Comparison of ENCODE assay signal across 8 mouse cellular contexts in genomic region chr2:33543429-33544202, GRCm38 (mm10).
DNase-seq lines count a peak whose midpoint lies in the region; ATAC-seq and TF ChIP-seq lines count a peak whose summit lies in the region.

No protein-coding gene starts in this region.

- no peak for TF ChIP-seq CTCF in intestine, postnatal 0 days (IDR thresholded peaks at IDR 0.05; ENCODE audit: low read depth)

- peak overlapping the region; percentile 73 for H3K4me2 ChIP-seq in heart, embryonic 11.5 days
- peak overlapping the region; percentile 87 for H3K4me2 ChIP-seq in forebrain, embryonic 12.5 days
- H3K4me2 ChIP-seq in intestine, postnatal 0 days (replicated peaks; ENCODE audit: low read depth): peak overlapping the region; percentile 70
- H3K4me2 ChIP-seq in limb, embryonic 15.5 days: peak overlapping the region; percentile 90

- intact Hi-C loops in heart, postnatal 36 days (cut with DNase I): loop anchor here (5.0 kb wide), 1 partner anchor 56 kb away; no protein-coding TSS in a partner anchor

- H3K4me3 ChIP-seq in heart, embryonic 11.5 days (ENCODE audit: low read depth, low read length): peak overlapping the region; percentile 48
- peak overlapping the region; percentile 49 for H3K4me3 ChIP-seq in forebrain, embryonic 12.5 days (replicated peaks)
- peak overlapping the region; percentile 40 for H3K4me3 ChIP-seq in intestine, postnatal 0 days (ENCODE audit: low read depth, low read length)
- H3K4me3 ChIP-seq in limb, embryonic 15.5 days: peak overlapping the region; percentile 48

- no peak for DNase-seq in heart, postnatal 36 days
- DNase-seq in right cerebral cortex, postnatal 10 days (ENCODE audit: low spot score in 2 of 2): peak; percentile 88 to 96
- DNase-seq in gastrocnemius, postnatal 25 days: no peak

- peaks cover 66% of the 10 kb centered on the region for H3K27me3 ChIP-seq in heart, embryonic 11.5 days (ENCODE audit: control insufficient read depth, insufficient read depth, low read length)
- H3K27me3 ChIP-seq in forebrain, embryonic 12.5 days: peaks cover 78% of the 10 kb centered on the region
- H3K27me3 ChIP-seq in intestine, postnatal 0 days (replicated peaks; ENCODE audit: control insufficient read depth, insufficient read depth, low read length): peaks cover 57% of the 10 kb centered on the region
- H3K27me3 ChIP-seq in limb, embryonic 15.5 days: peaks cover 40% of the 10 kb centered on the region

- peak overlapping the region; percentile 58 for H3K9ac ChIP-seq in heart, embryonic 11.5 days (ENCODE audit: low read depth, low read length)
- H3K9ac ChIP-seq in forebrain, embryonic 12.5 days: peak overlapping the region; percentile 64
- H3K9ac ChIP-seq in intestine, postnatal 0 days (ENCODE audit: low read depth, low read length): no peak overlapping the region
- peak overlapping the region; percentile 28; the same call in 1 of the 2 replicates for H3K9ac ChIP-seq in limb, embryonic 15.5 days

- H3K9me3 ChIP-seq in heart, embryonic 11.5 days (replicated peaks; ENCODE audit: control insufficient read depth, low read length): no peaks in the 10 kb centered on the region
- no peaks in the 10 kb centered on the region for H3K9me3 ChIP-seq in forebrain, embryonic 12.5 days
- no peaks in the 10 kb centered on the region for H3K9me3 ChIP-seq in intestine, postnatal 0 days (ENCODE audit: control insufficient read depth)
- H3K9me3 ChIP-seq in limb, embryonic 15.5 days: no peaks in the 10 kb centered on the region

- no peak overlapping the region for H3K27ac ChIP-seq in heart, embryonic 11.5 days (ENCODE audit: low read depth, low read length)
- H3K27ac ChIP-seq in forebrain, embryonic 12.5 days: peak overlapping the region; percentile 73
- H3K27ac ChIP-seq in intestine, postnatal 0 days (ENCODE audit: low read depth, low read length): no peak overlapping the region
- peak overlapping the region; percentile 17; the same call in 1 of the 2 replicates for H3K27ac ChIP-seq in limb, embryonic 15.5 days

- no peak for ATAC-seq in heart, embryonic 11.5 days (replicated peaks; ENCODE audit: insufficient number of reproducible peaks, low FRiP score, low TSS enrichment)
- ATAC-seq in activated CD4-positive, CD25-positive, alpha-beta regulatory T cell, adult 4 months: peak; percentile 74
- ATAC-seq in forebrain, embryonic 12.5 days (ENCODE audit: low FRiP score): peak; percentile 87
- no peak for ATAC-seq in intestine, postnatal 0 days
- ATAC-seq in limb, embryonic 15.5 days (ENCODE audit: insufficient number of reproducible peaks, low FRiP score, low TSS enrichment, low read depth): no peak

- 2% methylated on average over 38 of the region's 38 CpGs for WGBS in heart, embryonic 11.5 days (ENCODE audit: insufficient replicate concordance)
- under 1% methylated on average over 34 of the region's 38 CpGs for WGBS in forebrain, embryonic 12.5 days
- 1% methylated on average over 33 of the region's 38 CpGs for WGBS in intestine, postnatal 0 days
- under 1% methylated on average over 35 of the region's 38 CpGs for WGBS in limb, embryonic 15.5 days

- H3K4me1 ChIP-seq in heart, embryonic 11.5 days (ENCODE audit: control insufficient read depth, insufficient read depth, low read length): 0 out of 2 replicates have a peak, but pooled peaks cover 5% of the 10 kb centered on the region
- peaks cover 42% of the 10 kb centered on the region for H3K4me1 ChIP-seq in forebrain, embryonic 12.5 days
- H3K4me1 ChIP-seq in intestine, postnatal 0 days (replicated peaks; ENCODE audit: control insufficient read depth, insufficient read depth, low read length): 0 out of 2 replicates have a peak, but pooled peaks cover 5% of the 10 kb centered on the region
- peaks cover 41% of the 10 kb centered on the region for H3K4me1 ChIP-seq in limb, embryonic 15.5 days

- H3K36me3 ChIP-seq in heart, embryonic 11.5 days (ENCODE audit: control insufficient read depth, insufficient read depth, low read length): no peaks in the 10 kb centered on the region
- no peaks in the 10 kb centered on the region for H3K36me3 ChIP-seq in forebrain, embryonic 12.5 days (replicated peaks)
- no peaks in the 10 kb centered on the region for H3K36me3 ChIP-seq in intestine, postnatal 0 days (ENCODE audit: control insufficient read depth, insufficient read depth)
- no peaks in the 10 kb centered on the region for H3K36me3 ChIP-seq in limb, embryonic 15.5 days

Comparison
In these comparisons a context has a peak if more than half of its experiments do, and no peak if none do; other contexts are left out.
1. ATAC-seq: peak in activated CD4-positive, CD25-positive, alpha-beta regulatory T cell, adult 4 months (single experiment) and forebrain, embryonic 12.5 days (single experiment); none in heart, embryonic 11.5 days (single experiment), intestine, postnatal 0 days (single experiment) and limb, embryonic 15.5 days (single experiment).
2. H3K27ac ChIP-seq: peak in forebrain, embryonic 12.5 days (single experiment) and limb, embryonic 15.5 days (single experiment); none in heart, embryonic 11.5 days (single experiment) and intestine, postnatal 0 days (single experiment).
3. DNase-seq: peak in right cerebral cortex, postnatal 10 days (2 of 2); none in heart, postnatal 36 days (0 of 2) and gastrocnemius, postnatal 25 days (single experiment).
4. Peak in every context shown above with its lines, with median percentiles within 50 percentile points of each other: H3K4me2 ChIP-seq and H3K4me3 ChIP-seq.